21 mouse cellular contexts compared by ENCODE assay signal in the genomic region with DNA sequence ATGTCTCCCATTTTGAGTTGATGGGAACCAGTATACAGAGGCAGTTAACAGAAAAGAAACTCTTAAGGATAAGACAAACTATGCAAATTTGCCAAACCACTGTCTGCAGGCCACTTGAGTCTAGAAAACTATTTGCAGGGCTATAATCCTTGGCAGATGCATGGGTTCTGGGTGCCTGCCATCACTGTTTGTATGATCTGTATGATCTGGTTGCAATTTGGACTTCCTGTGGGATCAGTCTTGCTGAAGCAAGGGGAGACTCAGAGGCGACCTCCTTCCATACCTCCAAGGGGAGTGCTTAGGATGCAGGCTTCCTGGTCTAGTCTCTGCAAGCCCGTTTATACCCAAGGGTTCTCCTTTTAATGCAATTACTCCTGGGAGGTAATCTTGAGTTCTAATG.
DNase-seq lines count a peak whose midpoint lies in the region; ATAC-seq lines count a peak whose summit lies in the region.
"Had no signal": no experiment of that assay in that cellular context is flagged by ENCODE, and none has a peak within 500 bp of the region (broad histone marks: within the 10 kb centered on the region; RNA-seq: fewer than 3 reads in every experiment).

No protein-coding gene starts in this region.

- H3K4me1 ChIP-seq in kidney, embryonic 14.5 days (ENCODE audit: control insufficient read depth, insufficient read depth, low read length), result no peaks in the 10 kb centered on the region
- peaks cover 10% of the 10 kb centered on the region for H3K4me1 ChIP-seq in embryonic facial prominence, embryonic 14.5 days (ENCODE audit: control insufficient read depth, insufficient read depth, low read length)
- H3K4me1 ChIP-seq: forebrain, embryonic 15.5 days; heart, embryonic 10.5 days; heart, embryonic 15.5 days; hindbrain, embryonic 13.5 days had no signal

- no peaks in the 10 kb centered on the region for H3K27me3 ChIP-seq in kidney, embryonic 14.5 days (ENCODE audit: control insufficient read depth, insufficient read depth, low read length)
- H3K27me3 ChIP-seq in embryonic facial prominence, embryonic 14.5 days (replicated peaks; ENCODE audit: control insufficient read depth, insufficient read depth, low read length), result no peaks in the 10 kb centered on the region
- H3K27me3 ChIP-seq: embryonic facial prominence, embryonic 12.5 days; forebrain, embryonic 15.5 days; heart, embryonic 15.5 days; hindbrain, embryonic 13.5 days had no signal

- DNase-seq in gastrocnemius, postnatal 14 days, result peak; percentile 8
- no peak for DNase-seq in gastrocnemius, postnatal 36 days
- peak; percentile 38 to 57 for DNase-seq in kidney, postnatal 4 days
- peak; percentile 79 for DNase-seq in NIH3T3 (ENCODE audit: low read depth)
- peak; percentile 78 for DNase-seq in embryonic facial prominence, embryonic 14.5 days (ENCODE audit: low spot score)
- no peak for DNase-seq in T-cell, adult 2 months (ENCODE audit: low spot score)
- DNase-seq: adrenal gland, postnatal 36 days; cerebellum, adult 2 months; cerebellum, postnatal 10 days; gastrocnemius, postnatal 25 days; heart, adult 18-20 months; heart, postnatal 14 days; kidney, adult 11 months had no signal

- H3K4me3 ChIP-seq in kidney, embryonic 14.5 days (ENCODE audit: low read length), result no peak overlapping the region
- no peak overlapping the region for H3K4me3 ChIP-seq in embryonic facial prominence, embryonic 14.5 days (ENCODE audit: low read depth, low read length)
- H3K4me3 ChIP-seq: embryonic facial prominence, embryonic 12.5 days; erythroblast, embryonic 14.5 days; forebrain, embryonic 15.5 days; heart, embryonic 10.5 days; heart, embryonic 15.5 days; hindbrain, embryonic 13.5 days had no signal

- no peak overlapping the region for H3K4me2 ChIP-seq in kidney, embryonic 14.5 days (replicated peaks; ENCODE audit: low read depth, low read length)
- no peak overlapping the region for H3K4me2 ChIP-seq in embryonic facial prominence, embryonic 14.5 days (ENCODE audit: low read depth, low read length)
- H3K4me2 ChIP-seq: embryonic facial prominence, embryonic 12.5 days; forebrain, embryonic 15.5 days; heart, embryonic 15.5 days; hindbrain, embryonic 13.5 days had no signal

- H3K9ac ChIP-seq in kidney, embryonic 14.5 days (ENCODE audit: low read depth, low read length), result no peak overlapping the region
- H3K9ac ChIP-seq in embryonic facial prominence, embryonic 14.5 days (ENCODE audit: low read depth, low read length), result no peak overlapping the region
- H3K9ac ChIP-seq: embryonic facial prominence, embryonic 12.5 days; forebrain, embryonic 15.5 days; heart, embryonic 15.5 days; hindbrain, embryonic 13.5 days had no signal

- intact Hi-C loops in gastrocnemius, postnatal 14 days (cut with DNase I; ENCODE audit: low total_unique reads), result no loop called here
- intact Hi-C loops in gastrocnemius, postnatal 36 days (cut with DNase I), result no loop called here

- 78% methylated on average over 2 of the region's 2 CpGs for WGBS in kidney, embryonic 14.5 days
- 15% methylated on average over 2 of the region's 2 CpGs for WGBS in embryonic facial prominence, embryonic 14.5 days

- no peak for ATAC-seq in kidney, embryonic 14.5 days (ENCODE audit: low FRiP score, low TSS enrichment)
- peak; percentile 50; the same call in 1 of the 2 replicates for ATAC-seq in embryonic facial prominence, embryonic 14.5 days (ENCODE audit: low read depth)
- ATAC-seq: forebrain, embryonic 15.5 days; hindbrain, postnatal 0 days had no signal

- no peaks in the 10 kb centered on the region for H3K9me3 ChIP-seq in kidney, embryonic 14.5 days (ENCODE audit: control insufficient read depth, low read length)
- H3K9me3 ChIP-seq in embryonic facial prominence, embryonic 14.5 days (ENCODE audit: control insufficient read depth, low read length), result no peaks in the 10 kb centered on the region
- H3K9me3 ChIP-seq: embryonic facial prominence, embryonic 12.5 days; forebrain, embryonic 15.5 days; heart, embryonic 10.5 days; heart, embryonic 15.5 days; hindbrain, embryonic 13.5 days had no signal

- no peak overlapping the region for H3K27ac ChIP-seq in kidney, embryonic 14.5 days (ENCODE audit: low read depth, low read length)
- no peak overlapping the region; the same call in 1 of the 2 replicates for H3K27ac ChIP-seq in embryonic facial prominence, embryonic 14.5 days (replicated peaks; ENCODE audit: low read depth, low read length)
- H3K27ac ChIP-seq: embryonic facial prominence, embryonic 12.5 days; forebrain, embryonic 15.5 days; heart, embryonic 10.5 days; heart, embryonic 15.5 days; hindbrain, embryonic 13.5 days; hindbrain, postnatal 0 days had no signal

- peaks cover 9% of the 10 kb centered on the region; the same call in 1 of the 2 replicates for H3K36me3 ChIP-seq in kidney, embryonic 14.5 days (ENCODE audit: control insufficient read depth, insufficient read depth, low read length)
- H3K36me3 ChIP-seq in embryonic facial prominence, embryonic 14.5 days (ENCODE audit: control insufficient read depth, insufficient read depth, low read length), result no peaks in the 10 kb centered on the region
- H3K36me3 ChIP-seq: embryonic facial prominence, embryonic 12.5 days; forebrain, embryonic 15.5 days; heart, embryonic 10.5 days; heart, embryonic 15.5 days; hindbrain, embryonic 13.5 days had no signal

Comparison
In these comparisons a context has a peak if more than half of its experiments do, and no peak if none do; other contexts are left out.
1. DNase-seq: peak in gastrocnemius, postnatal 14 days (single experiment), kidney, postnatal 4 days (2 of 2), NIH3T3 (single experiment) and embryonic facial prominence, embryonic 14.5 days (single experiment); none in gastrocnemius, postnatal 36 days (0 of 2) and T-cell, adult 2 months (single experiment).